Mouse (Mus musculus): ENCODE results near the gene Cmklr1.

GRCm38 (mm10) chr5:113647141-113647540, 3.1 kb downstream of the Cmklr1 start:
- TF ChIP-seq CTCF (IDR thresholded peaks at IDR 0.05; ENCODE audit: extremely low read depth, insufficient read depth, low read length) (no peak), POLR2A (IDR thresholded peaks at IDR 0.05; ENCODE audit: extremely low read depth, insufficient read depth, low read length) (no peak)

Measured in cortical plate, adult 2 months (tissue).